ENCODE assay signal across 33 mouse cellular contexts in genomic region chr11:109675208-109675607, GRCm38 (mm10).
"Had no signal": no experiment of that assay in that cellular context is flagged by ENCODE, and none has a peak within 500 bp of the region (broad histone marks: within the 10 kb centered on the region; RNA-seq: fewer than 3 reads in every experiment).

No protein-coding gene starts in this region.

- ATAC-seq: hindbrain, embryonic 16.5 days; hindbrain, postnatal 0 days; inflammation-experienced regulatory T-cells, adult 6 months; intestine, embryonic 15.5 days; intestine, embryonic 16.5 days; intestine, postnatal 0 days had no signal

- H3K36me3 ChIP-seq: intestine, embryonic 15.5 days had no signal

- H3K4me3 ChIP-seq: heart, embryonic 10.5 days; heart, embryonic 12.5 days; heart, embryonic 13.5 days; heart, embryonic 15.5 days; hindbrain, embryonic 10.5 days; hindbrain, embryonic 12.5 days; hindbrain, embryonic 13.5 days; hindbrain, embryonic 15.5 days; intestine, embryonic 15.5 days; kidney, embryonic 15.5 days; layer of hippocampus, adult 2 months had no signal

- H3K4me1 ChIP-seq: hindbrain, embryonic 10.5 days; hindbrain, embryonic 12.5 days; hindbrain, embryonic 15.5 days; intestine, embryonic 15.5 days had no signal

- DNase-seq: heart, postnatal 10 days; heart, postnatal 14 days; heart, postnatal 36 days; heart, postnatal 4 days; kidney, adult 11 months; kidney, adult 18-20 months; kidney, adult 2 months; kidney, adult 9 months; kidney, postnatal 10 days; kidney, postnatal 14 days; kidney, postnatal 25 days; kidney, postnatal 36 days; kidney, postnatal 4 days; layer of hippocampus, adult 9-11 months; layer of hippocampus, postnatal 36 days had no signal

- H3K27me3 ChIP-seq: heart, embryonic 12.5 days; heart, embryonic 13.5 days; heart, embryonic 15.5 days; hindbrain, embryonic 12.5 days; hindbrain, embryonic 13.5 days; hindbrain, embryonic 15.5 days; intestine, embryonic 15.5 days; kidney, embryonic 15.5 days had no signal

- H3K4me2 ChIP-seq: heart, embryonic 12.5 days; heart, embryonic 13.5 days; heart, embryonic 15.5 days; hindbrain, embryonic 12.5 days; hindbrain, embryonic 13.5 days; hindbrain, embryonic 14.5 days; hindbrain, embryonic 15.5 days; intestine, embryonic 15.5 days; kidney, embryonic 15.5 days had no signal

- H3K27ac ChIP-seq: heart, embryonic 10.5 days; heart, embryonic 13.5 days; heart, embryonic 15.5 days; hindbrain, embryonic 10.5 days; hindbrain, embryonic 12.5 days; hindbrain, embryonic 13.5 days; hindbrain, embryonic 14.5 days; hindbrain, embryonic 15.5 days; hindbrain, postnatal 0 days; intestine, embryonic 15.5 days; kidney, embryonic 15.5 days; kidney, postnatal 0 days; layer of hippocampus, adult 2 months had no signal

- H3K9me3 ChIP-seq: heart, embryonic 10.5 days; heart, embryonic 12.5 days; heart, embryonic 13.5 days; heart, embryonic 15.5 days; hindbrain, embryonic 10.5 days; hindbrain, embryonic 12.5 days; hindbrain, embryonic 13.5 days; hindbrain, embryonic 15.5 days; intestine, embryonic 15.5 days; kidney, embryonic 15.5 days had no signal

- H3K9ac ChIP-seq: heart, embryonic 12.5 days; heart, embryonic 13.5 days; heart, embryonic 15.5 days; hindbrain, embryonic 12.5 days; hindbrain, embryonic 13.5 days; hindbrain, embryonic 14.5 days; hindbrain, embryonic 15.5 days; intestine, embryonic 15.5 days; kidney, embryonic 15.5 days had no signal
